Mouse (Mus musculus) testis, postnatal 14 days (tissue): Measurements from ENCODE around the gene Lnx2.

ENCODE experiments used
- DNase-seq: peaks from one replicate; pipeline ENCODE4 v3.0.0; 2021; ENCODE audit warnings: low spot score

The Lnx2 gene

GRCm38 (mm10) chr5:147051500-147052308 lies 24.7 kb downstream of the Lnx2 start:
- DNase-seq, result no peak

- DNase-seq, result no peak
Observed at GRCm38 (mm10) chr5:147050816-147051499, 25.4 kb downstream of the Lnx2 start.

- DNase-seq, result no peak
Observed at GRCm38 (mm10) chr5:147049544-147050209, 26.7 kb downstream of the Lnx2 start.

- no peak for DNase-seq
Observed at GRCm38 (mm10) chr5:147045929-147046328, 30.5 kb downstream of the Lnx2 start.

- DNase-seq, result no peak
Observed at GRCm38 (mm10) chr5:147045311-147045710, 31.1 kb downstream of the Lnx2 start.

GRCm38 (mm10) chr5:147043240-147043844 lies 33.0 kb downstream of the Lnx2 start:
- no peak for DNase-seq

GRCm38 (mm10) chr5:147041965-147042937 lies 34.1 kb downstream of the Lnx2 start:
- DNase-seq, result no peak

- DNase-seq, result no peak
Observed at GRCm38 (mm10) chr5:147039394-147039793, 37.0 kb downstream of the Lnx2 start.

- DNase-seq, result no peak
Observed at GRCm38 (mm10) chr5:147037601-147038000, 38.8 kb downstream of the Lnx2 start.

- DNase-seq, result no peak
Observed at GRCm38 (mm10) chr5:147036661-147037060, 39.7 kb downstream of the Lnx2 start.

- no peak for DNase-seq
Observed at GRCm38 (mm10) chr5:147036028-147036427, 40.4 kb downstream of the Lnx2 start.

- DNase-seq, result no peak
Observed at GRCm38 (mm10) chr5:147035301-147035700, 41.1 kb downstream of the Lnx2 start.

- no peak for DNase-seq
Observed at GRCm38 (mm10) chr5:147034283-147034682, 42.1 kb downstream of the Lnx2 start.

GRCm38 (mm10) chr5:147033155-147033554 lies 43.2 kb downstream of the Lnx2 start:
- no peak for DNase-seq

- DNase-seq, result no peak
Observed at GRCm38 (mm10) chr5:147031281-147031680, 45.1 kb downstream of the Lnx2 start.

GRCm38 (mm10) chr5:147024331-147025034 lies 51.9 kb downstream of the Lnx2 start:
- no peak for DNase-seq

GRCm38 (mm10) chr5:147023245-147023970 lies 53.0 kb downstream of the Lnx2 start:
- no peak for DNase-seq

- no peak for DNase-seq
Observed at GRCm38 (mm10) chr5:147021546-147022265, 54.7 kb downstream of the Lnx2 start.

- DNase-seq, result no peak
Observed at GRCm38 (mm10) chr5:147020579-147020978, 55.8 kb downstream of the Lnx2 start.
